Mouse (Mus musculus) cerebellum, postnatal 25 days (tissue): ENCODE data around the gene Fads3.

Experiments used
- DNase-seq, 2 experiments: peaks; one replicate each; pipeline ENCODE4 v3.0.0; 2021; ENCODE audit warnings: mixed read lengths in 2 of 2

Gene Fads3

GRCm38 (mm10) chr19:10053692-10054260, 12.4 kb downstream of the Fads3 start:
- no peak for DNase-seq

DNA sequence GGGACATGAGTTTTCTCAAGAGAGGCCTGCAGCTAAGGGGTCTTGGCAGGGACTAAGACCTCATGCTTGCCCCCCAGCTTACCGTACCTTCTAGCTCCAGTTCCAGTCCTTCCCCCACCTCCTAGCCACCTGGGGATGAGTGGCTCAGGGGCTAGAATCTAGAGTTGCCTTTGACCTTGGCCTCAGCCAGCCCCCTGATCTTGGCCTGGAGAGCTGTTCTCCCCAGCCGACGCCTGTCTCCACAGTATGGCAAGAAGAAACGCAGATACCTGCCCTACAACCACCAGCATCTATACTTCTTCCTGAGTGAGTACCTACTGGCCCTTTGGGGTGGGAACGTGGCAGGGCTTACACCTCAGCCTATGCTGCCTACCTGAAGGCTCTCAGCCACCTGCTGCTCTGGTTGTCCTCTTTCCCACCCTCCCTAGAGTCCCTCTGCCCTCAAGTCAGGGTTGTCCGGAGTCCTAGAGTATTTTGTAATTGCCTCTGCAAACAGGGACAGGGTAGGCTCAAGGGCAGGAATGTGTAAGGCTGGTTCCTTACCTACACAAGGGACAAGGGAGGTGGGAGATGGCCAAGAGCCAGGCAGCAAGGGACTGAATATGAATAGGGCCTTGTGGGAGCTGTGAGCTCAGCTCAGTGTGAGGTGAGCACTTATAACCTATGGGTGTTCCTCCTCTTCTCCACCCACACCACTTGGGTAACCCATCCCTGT, 13.1 kb downstream of the Fads3 start:
- no peak for DNase-seq

- DNase-seq = no peak
These were observed 13.9 kb downstream of the Fads3 start for GRCm38 (mm10) chr19:10055261-10055660.

- DNase-seq = no peak
These were observed 14.7 kb downstream of the Fads3 start for GRCm38 (mm10) chr19:10055783-10056660.

DNA sequence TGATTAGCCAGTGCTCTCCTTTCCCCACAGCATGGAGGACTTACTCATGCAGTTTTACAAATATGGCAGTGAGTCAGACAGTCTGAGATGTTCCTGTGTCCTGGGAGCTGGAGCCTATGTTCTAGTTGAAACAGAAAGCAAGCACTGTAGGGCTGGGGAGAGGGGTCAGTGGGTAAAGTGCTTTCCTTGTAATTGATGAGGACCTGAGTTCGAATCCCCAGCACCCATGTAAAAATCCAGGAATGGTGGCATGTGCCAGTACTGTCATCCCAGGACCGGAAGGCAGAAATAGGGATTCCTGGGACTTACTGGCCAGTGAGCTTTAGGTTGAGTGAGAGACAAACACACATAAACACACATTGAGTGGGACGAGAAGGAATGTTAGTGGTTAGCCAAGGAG, 15.3 kb downstream of the Fads3 start:
- DNase-seq = no peak

DNA sequence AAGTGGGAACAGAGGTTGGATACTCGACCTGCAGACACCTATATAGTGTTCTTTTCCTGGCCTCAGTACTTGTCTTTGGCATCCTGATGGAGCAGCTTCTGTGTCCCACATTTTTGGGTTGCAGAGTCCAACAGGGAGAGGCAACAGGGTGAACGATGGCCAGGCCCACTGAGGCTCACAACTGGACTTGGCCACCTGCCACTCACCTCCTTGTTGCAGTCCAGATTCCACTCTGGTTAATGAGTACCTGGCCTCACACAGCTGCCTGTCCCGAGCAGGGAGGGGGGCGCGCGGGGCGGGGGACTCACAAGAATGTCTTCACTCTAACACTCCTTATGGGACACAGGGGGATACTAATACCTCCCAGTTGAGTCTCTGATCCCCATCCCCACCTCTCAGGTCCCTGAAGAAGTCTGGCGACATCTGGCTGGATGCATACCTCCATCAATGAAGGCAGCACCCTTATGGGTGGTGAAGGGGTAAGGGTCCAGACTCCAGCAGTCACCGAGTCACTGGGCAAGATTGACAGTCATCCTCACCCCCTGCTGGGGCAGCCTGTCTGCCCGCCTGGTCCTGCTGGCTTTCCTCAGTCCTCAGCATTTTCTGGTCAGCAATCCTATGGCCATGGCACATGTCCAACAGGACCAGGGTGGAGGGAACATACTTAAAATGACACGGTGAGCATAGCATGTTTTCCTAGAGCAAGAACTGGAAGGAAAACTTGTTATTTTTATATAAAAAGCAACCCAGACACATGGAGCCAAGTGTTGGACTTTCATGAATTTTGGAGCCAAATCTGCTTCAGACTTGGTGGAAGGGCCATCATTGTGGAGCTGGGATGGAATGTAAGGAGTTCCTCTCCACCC, 16.4 kb downstream of the Fads3 start:
- DNase-seq = no peak

DNA sequence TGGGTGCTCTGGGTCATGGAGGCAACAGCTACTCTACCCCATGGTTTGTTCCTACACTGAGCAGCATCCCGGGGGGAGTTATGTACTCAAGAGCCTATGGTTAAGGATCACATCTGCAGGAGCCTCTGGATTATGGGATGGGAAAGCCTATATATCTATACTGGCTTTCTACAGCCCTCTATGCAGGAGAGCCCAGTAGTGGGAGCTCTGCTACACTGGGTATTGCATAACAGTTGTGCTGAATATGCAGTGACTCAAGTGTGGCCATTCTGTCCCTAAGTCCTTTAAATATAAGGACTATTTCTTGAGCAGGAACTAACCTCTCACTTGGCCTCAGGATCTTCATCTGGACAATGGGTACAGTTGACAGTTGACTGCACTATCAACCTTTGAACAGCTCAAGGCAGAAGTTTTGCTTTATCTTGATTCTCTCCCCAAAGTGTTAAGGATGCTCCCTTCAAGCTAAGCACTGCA, 17.0 kb downstream of the Fads3 start:
- no peak for DNase-seq

DNA sequence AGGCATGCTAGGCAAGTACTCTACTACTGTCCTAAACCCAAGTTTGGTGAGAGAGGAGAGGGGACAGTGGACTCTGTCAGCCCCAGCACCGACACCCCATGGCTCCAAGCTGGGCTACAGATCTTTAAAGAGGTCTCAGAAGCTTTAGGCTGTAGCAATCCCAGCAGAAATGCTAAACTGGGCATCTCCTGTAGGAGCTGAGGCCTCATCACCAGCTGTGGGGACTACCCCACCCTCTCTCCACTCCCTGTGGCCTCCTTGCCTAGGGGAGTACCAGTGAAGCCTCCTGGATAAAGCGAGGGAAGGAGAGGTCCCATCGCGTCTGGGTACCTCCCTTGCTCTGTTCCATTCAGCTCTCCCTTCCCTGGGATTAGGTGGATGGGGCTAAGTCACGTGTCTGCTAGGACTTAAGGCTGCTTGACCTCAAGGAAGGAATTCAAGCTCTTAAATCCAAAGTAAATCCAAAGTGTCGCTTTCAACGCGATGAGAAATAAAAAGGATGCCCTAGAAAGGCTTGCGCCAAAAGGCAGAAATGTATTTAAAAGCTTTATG, 17.6 kb downstream of the Fads3 start:
- no peak for DNase-seq

DNA sequence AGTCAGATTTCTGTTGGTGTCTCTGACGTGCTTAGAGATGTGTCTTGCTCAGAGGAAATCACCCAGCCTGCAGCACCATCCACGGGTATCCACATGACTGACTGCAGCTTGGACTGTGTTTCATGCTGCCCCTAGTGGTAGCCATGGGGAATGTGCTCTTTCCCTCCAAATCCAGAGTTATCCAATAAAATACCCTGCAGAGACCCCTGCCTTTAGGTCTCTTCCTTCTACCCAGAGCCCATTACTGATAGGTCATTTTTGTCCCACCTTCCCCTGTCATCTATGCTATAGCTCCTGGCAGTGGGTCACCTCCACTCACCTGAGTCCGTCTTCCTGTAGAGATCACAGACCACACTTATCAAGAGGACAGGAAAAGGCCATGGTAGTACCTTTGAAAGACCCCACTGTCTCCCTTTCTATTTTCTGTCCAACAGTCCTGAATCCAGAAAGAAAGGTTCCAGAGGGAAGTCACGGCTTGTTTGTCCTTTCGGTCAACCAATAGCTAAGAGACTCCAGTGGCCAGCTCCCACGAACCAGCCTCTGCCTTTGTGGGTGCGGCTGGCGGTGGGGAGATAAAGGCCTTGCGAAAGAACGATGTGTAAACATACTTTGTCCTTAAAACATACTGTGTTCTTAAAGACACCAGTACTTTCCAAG, 18.7 kb downstream of the Fads3 start:
- DNase-seq = peak; percentile 43 to 60

DNA sequence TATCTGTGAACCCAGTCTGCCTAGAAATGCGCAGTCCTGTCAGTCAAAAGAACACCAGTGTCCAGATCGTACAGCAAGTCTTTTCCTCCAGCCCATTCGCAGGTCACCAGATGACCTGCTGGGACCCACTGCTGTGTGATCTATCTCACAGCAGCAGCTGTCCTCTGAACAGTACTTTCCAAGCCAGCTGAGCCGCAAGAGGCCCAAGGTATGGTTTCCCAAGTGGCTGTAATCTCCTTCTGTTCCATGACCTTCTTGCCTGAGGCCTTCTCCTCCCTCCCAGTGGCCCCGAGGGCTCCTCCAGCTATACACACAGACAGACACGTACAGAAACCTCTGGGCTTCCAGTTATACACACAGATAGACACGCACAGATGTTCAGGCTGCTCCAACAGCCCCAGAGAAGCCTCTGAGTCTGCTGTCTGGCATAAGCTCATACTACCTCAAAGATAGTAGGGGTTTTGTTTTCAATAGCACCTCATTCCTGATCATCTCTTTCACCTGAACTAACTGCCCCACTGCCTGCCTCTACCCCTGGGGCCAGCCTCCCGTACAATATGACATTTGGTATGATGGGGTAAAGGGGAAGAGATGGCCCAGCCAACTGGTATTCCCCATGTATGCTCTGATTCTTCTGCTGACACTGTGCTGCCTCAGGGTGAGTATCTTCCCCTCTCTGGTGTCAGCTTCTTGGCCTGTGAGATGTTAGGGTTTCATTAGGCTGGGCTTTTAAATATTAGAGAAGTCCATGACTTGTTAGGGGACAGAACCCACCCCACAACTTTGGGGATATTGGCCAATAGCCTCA, 19.6 kb downstream of the Fads3 start:
- DNase-seq = no peak

DNA sequence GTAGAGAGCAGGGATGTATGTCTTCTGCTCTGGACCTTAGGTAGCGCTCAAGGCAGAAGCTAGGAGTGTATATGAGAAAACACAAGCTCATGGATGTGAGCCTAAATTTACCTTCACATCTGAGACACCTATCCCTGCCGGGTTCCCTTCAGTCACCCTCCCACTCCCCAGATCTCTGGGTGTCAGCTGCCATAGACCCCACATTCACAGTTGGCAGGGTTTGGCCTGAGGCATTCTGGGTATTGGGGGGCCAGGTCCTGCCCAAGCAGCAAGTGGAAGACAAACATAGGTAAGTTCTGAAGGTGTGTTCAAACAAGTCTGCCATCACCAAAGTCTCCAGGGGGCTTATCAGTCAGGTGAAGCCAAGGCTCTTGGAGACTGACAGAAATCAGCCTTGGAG, 20.3 kb downstream of the Fads3 start:
- DNase-seq = no peak

DNA sequence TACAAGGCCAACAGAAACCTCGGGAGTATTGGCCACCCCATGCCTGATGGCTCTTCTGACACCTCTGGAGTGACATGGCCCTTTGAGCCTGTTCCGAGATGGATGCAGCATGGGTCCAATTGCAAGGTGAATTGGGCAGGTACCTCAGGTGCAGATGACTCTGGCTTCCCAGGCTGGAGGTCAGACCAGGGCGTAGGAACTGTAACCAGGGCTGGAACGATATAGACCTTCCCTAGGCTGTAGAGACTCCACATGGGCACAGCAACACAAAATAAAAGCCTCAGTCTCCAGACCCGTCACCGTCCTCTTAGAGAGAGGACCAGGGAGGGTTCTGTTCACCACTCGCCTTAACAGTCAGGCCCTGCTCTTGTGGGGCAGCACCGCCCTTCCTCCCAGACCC, 20.9 kb downstream of the Fads3 start:
- no peak for DNase-seq

DNA sequence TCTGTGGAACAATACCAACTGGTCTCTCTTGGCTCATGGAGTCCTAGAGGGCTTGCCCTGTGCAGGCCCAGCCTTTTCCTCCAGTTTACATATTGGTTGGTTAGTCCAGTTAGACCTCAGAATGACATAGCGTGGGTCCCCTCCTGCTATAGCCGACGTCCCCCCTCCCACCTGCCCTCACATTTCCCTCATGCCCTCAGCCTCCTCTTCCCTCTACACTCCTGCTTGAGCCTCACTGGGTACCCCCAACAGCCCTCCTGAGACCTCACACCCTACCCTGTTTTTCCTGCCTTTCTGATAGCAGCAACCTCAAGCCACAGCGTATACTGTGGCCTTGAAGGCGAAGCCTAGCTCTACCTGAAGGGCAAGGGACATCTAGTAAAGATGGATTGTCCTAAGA, 21.5 kb downstream of the Fads3 start:
- DNase-seq = no peak

DNA sequence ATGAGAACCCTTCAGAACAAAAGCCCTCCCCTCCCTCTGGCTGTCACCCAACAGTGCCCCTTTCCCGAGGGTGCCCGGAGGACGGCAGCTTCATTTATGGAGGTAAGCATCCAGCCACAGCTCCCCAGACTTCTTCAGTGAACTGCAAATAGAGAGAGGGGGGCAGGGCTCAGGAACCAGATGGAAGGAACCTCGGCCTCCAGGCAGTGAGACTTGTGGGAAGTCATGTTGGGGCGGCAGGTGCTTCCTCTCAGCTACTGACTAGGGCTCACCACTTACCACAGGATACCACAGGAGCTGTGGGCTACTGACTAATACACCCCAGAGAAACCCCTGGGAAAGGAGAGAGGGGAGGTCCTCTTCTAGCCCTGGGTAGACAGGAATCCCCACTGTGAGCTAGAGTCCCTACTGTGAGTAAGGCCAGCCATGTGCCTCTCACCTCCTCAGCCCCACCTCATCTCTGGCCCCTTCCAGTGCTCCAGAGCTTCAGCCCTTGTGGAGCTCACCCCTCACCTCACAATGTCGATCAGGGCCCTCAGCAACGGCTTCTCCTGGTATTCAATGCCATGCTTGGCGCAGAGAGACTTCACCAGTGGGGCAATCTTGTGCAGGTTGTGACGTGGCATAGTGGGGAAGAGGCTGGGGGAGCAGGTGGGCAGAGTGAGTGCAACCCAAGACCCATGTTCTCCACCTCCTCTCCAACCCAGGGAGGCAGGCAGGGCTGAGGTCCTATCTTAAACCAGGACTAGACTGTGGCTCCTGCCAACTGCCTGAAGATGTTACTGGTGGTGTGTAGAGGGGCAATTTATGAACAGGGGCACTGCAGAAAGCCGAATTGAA, 23.0 kb downstream of the Fads3 start:
- DNase-seq = no peak

DNA sequence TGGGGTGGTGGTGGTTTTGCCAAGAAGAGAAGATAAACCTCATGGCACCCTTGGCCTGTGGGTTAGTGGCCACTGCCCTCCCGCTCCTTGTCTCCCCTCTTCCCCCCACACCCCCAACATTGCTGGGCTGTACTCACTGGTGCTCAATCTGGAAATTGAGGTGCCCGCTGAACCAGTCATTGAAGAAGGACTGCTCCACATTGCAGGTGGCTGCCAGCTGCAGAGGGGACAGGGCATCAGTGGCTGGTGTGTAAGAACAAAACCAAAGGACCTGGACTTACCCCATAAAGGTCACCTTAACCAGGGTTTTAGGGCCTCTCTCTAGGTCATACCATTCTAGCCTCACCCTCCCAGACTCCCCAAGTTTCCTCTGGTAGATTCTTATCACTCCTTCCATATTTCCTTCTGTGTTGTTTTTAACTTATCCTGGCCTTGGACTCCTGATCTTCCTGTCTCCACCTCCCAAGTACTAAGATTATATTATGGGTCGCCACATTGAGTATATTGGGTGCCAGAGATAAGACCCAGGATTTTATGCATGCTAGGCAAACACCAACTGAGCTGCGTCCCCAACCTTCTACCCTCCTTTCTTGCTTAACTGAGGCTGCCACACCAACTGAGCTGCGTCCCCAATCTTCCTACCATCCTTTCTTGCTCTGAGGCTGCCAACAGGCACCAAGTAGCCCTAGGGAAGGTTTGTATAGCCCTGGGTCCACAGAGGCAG, 24.3 kb downstream of the Fads3 start:
- no peak for DNase-seq

- DNase-seq = no peak
These were observed 24.8 kb downstream of the Fads3 start for GRCm38 (mm10) chr19:10066189-10066500.

DNA sequence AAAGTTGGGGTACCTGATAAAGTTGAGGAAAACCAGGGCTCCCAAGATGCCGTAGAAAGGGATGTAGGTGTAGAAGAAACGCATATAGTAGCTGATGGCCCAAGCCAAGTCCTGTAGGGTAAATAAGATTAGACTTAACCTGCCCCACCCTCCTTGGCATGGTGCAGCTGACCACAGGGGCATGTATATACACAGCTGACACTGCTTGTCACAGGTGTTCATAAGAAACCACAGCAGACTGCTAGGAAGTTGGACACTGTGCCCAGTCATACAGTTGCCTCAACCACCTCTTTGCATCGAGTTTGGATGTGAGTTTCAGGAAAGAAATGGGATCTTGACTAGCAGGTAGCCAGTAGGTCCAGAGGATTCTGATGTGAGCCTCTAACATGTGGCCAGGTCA, 25.1 kb downstream of the Fads3 start:
- DNase-seq = no peak

- DNase-seq = no peak
These were observed 26.3 kb downstream of the Fads3 start for GRCm38 (mm10) chr19:10067701-10068100.

- DNase-seq = no peak
These were observed 29.0 kb downstream of the Fads3 start for GRCm38 (mm10) chr19:10070186-10070980.
